Mouse (Mus musculus) left cerebral cortex, adult 2 months (tissue): ENCODE data around the gene Scfd1. TPM values are rescaled to one million over a fixed set of nuclear protein-coding genes. Genes with fewer than 3 reads are reported as not detected.

Experiments used
- DNase-seq, 2 experiments: peaks; one replicate each; pipeline ENCODE4 v3.0.0; 2021 to 2022; ENCODE audit warnings: low spot score in 2 of 2, mixed read lengths in 1 of 2; ENCODE audit errors: extremely low spot score in 1 of 2
- H3K27ac ChIP-seq: fragments of 200-600 bp; 2 replicates; pipeline ENCODE4 v1.8.1; 2022
- H3K4me3 ChIP-seq: fragments of 200-600 bp; 2 replicates; pipeline ENCODE4 v1.8.1; 2022
- CTCF ChIP-seq: fragments of 200-600 bp; IDR thresholded peaks from 2 replicates; pipeline ENCODE4 v1.8.1; 2022; ENCODE audit warnings: antibody characterized with exemption, mild to moderate bottlenecking, moderate library complexity
- intact Hi-C: fragments of 180-260 bp; cut with DNase I; formaldehyde crosslinking; loops from one replicate; pipeline ENCODE4 v1.15.1; 2025
- total RNA-seq, 2 experiments: library from RNA; stranded (reverse); gene quantifications; 2 replicates each; pipeline ENCODE4 v1.2.3; 2021

Gene Scfd1
- total RNA-seq, 2 experiments from 2014 or later: 37.5 to 40.3 TPM

GRCm38 (mm10) chr12:51402060-51402698, 24.9 kb downstream of the Scfd1 start:
- TF ChIP-seq CTCF: peak; percentile 61
- Histone ChIP-seq H3K4me3 (no peak overlapping the region), H3K27ac (no peak overlapping the region)
- no peak for DNase-seq
- intact Hi-C loops: loop anchor here (10.0 kb wide), 2 partner anchors 193 to 343 kb away; partner anchors contain the start of gene Coch

- DNase-seq: no peak
- no peak overlapping the region for H3K27ac ChIP-seq
- intact Hi-C loops: loop anchor here (2.0 to 10.0 kb wide), 3 partner anchors 191 to 341 kb away; partner anchors contain the start of gene Coch
- TF ChIP-seq CTCF: peak; percentile 41
- H3K4me3 ChIP-seq: no peak overlapping the region
Measured at GRCm38 (mm10) chr12:51403987-51404586, 26.8 kb downstream of the Scfd1 start.

- no peak for TF ChIP-seq CTCF
- intact Hi-C loops: no loop called here
Measured at GRCm38 (mm10) chr12:51411362-51411761, 34.1 kb downstream of the Scfd1 start.

GRCm38 (mm10) chr12:51437541-51437940, 60.2 kb downstream of the Scfd1 start:
- TF ChIP-seq CTCF: no peak
- intact Hi-C loops: no loop called here
- DNase-seq: no peak
- Histone ChIP-seq H3K27ac (no peak overlapping the region), H3K4me3 (no peak overlapping the region)

More at GRCm38 (mm10) chr12:51411362-51411761, 34.1 kb downstream of the Scfd1 start:
- no peak for DNase-seq
- Histone ChIP-seq H3K4me3 (no peak overlapping the region), H3K27ac (no peak overlapping the region)

GRCm38 (mm10) chr12:51438311-51438710, 61.0 kb downstream of the Scfd1 start:
- no peak overlapping the region for H3K4me3 ChIP-seq
- H3K27ac ChIP-seq: no peak overlapping the region
- TF ChIP-seq CTCF: no peak
- intact Hi-C loops: no loop called here
- DNase-seq: no peak

GRCm38 (mm10) chr12:51449303-51449702, 72.0 kb downstream of the Scfd1 start:
- Histone ChIP-seq H3K27ac (no peak overlapping the region), H3K4me3 (no peak overlapping the region)
- TF ChIP-seq CTCF: no peak
- no peak for DNase-seq
- intact Hi-C loops: no loop called here

- no peak for TF ChIP-seq CTCF
- no peak overlapping the region for H3K27ac ChIP-seq
- DNase-seq: no peak
- intact Hi-C loops: no loop called here
- no peak overlapping the region for H3K4me3 ChIP-seq
Measured at GRCm38 (mm10) chr12:51470881-51471280, 93.6 kb downstream of the Scfd1 start.

- intact Hi-C loops: no loop called here
- Histone ChIP-seq H3K27ac (no peak overlapping the region), H3K4me3 (no peak overlapping the region)
- no peak for TF ChIP-seq CTCF
- no peak for DNase-seq
Measured at GRCm38 (mm10) chr12:51481246-51481645, 103.9 kb downstream of the Scfd1 start.

- intact Hi-C loops: no loop called here
- TF ChIP-seq CTCF: no peak
- H3K27ac ChIP-seq: no peak overlapping the region
- no peak for DNase-seq
- no peak overlapping the region for H3K4me3 ChIP-seq
Measured at GRCm38 (mm10) chr12:51492040-51492439, 114.7 kb downstream of the Scfd1 start.

- intact Hi-C loops: no loop called here
- H3K4me3 ChIP-seq: no peak overlapping the region
- DNase-seq: no peak
- no peak overlapping the region for H3K27ac ChIP-seq
- no peak for TF ChIP-seq CTCF
Measured at GRCm38 (mm10) chr12:51493476-51493875, 116.2 kb downstream of the Scfd1 start.

GRCm38 (mm10) chr12:51494641-51495040, 117.3 kb downstream of the Scfd1 start:
- DNase-seq: peak; percentile 11 to 52
- intact Hi-C loops: no loop called here
- Histone ChIP-seq H3K27ac (peak overlapping the region; percentile 71), H3K4me3 (peak overlapping the region; percentile 14; the same call in 1 of the 2 replicates)
- no peak for TF ChIP-seq CTCF

Other genes with a start within 250 kb of the Scfd1 start
- gene G2e3, start 29.4 kb upstream of the Scfd1 start, total RNA-seq: 10 to 100 TPM; 10.3 to 11.5 TPM
- 10 to 100 TPM; 25.7 to 27.7 TPM for gene Coch, start 215.8 kb downstream of the Scfd1 start, total RNA-seq